Mouse (Mus musculus): ENCODE data around the gene Olfr68. TPM values are rescaled to one million over a fixed set of nuclear protein-coding genes. Genes with fewer than 3 reads are reported as not detected.

Gene Olfr68
- polyA plus RNA-seq, 2 experiments = 0.02 TPM; not detected in 1

DNA sequence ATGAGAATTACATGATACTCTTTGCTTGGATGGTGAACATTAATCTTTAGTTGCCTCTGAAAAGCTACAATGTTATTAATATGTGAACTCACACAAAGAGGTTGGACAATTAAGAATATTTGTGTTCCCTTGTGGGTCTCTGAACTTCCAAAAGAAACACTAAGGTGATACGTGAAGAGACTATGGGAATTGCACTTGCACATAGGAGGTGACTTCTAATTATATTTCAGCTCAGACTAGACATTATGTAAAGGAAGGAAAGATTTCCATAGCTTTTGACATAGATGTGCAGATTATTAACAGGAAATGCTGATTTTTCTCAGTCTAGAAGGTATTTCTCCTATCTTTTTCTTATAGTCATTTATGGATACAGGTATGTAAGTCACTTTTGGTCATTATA, 49.4 kb downstream of the Olfr68 start, which contains the start of gene Olfr628:
Gene Olfr628, plus strand, starts transcription at position 301 of the 400 bp plus-strand sequence.
- no peak within 1 kb of the TSS for H3K27ac ChIP-seq
- no peaks in the 10 kb centered on the region for H3K36me3 ChIP-seq (replicated peaks; ENCODE audit: control insufficient read depth, insufficient read depth, low read depth)
- ATAC-seq (ENCODE audit: insufficient read depth) = no peak
- WGBS (ENCODE audit: insufficient replicate concordance) = 60% methylated on average over 1 of the region's 1 CpGs
- no peak within 1 kb of the TSS for H3K9ac ChIP-seq (replicated peaks)
- TF ChIP-seq CTCF (IDR thresholded peaks at IDR 0.05; ENCODE audit: low read depth) (no peak), EP300 (IDR thresholded peaks at IDR 0.05; ENCODE audit: low read depth) (no peak)
- H3K4me2 ChIP-seq (ENCODE audit: low read depth) = no peak within 1 kb of the TSS
- no peak within 1 kb of the TSS for H3K4me3 ChIP-seq (ENCODE audit: insufficient read depth in 1 of 2, low read depth in 2 of 2, low read length in 2 of 2)
- no peaks in the 10 kb centered on the region for H3K27me3 ChIP-seq (ENCODE audit: control insufficient read depth, insufficient read depth, low read length)
- no peak for DNase-seq (ENCODE audit: low read depth in 3 of 3, low spot score in 3 of 3)
- no peaks in the 10 kb centered on the region for H3K4me1 ChIP-seq (replicated peaks; ENCODE audit: control insufficient read depth in 2 of 2, insufficient read depth in 2 of 2, low read length in 1 of 2)
- H3K9me3 ChIP-seq (ENCODE audit: control insufficient read depth, low read length) = no peaks in the 10 kb centered on the region

Other genes with a start within 250 kb of the Olfr68 start
Only the 30 nearest of the 33 such genes appear.
- not detected in 2 replicates for gene Olfr613, start 231.6 kb downstream of the Olfr68 start, polyA plus RNA-seq (2012; rRNA removed)
- gene Olfr613, start 231.6 kb downstream of the Olfr68 start, polyA plus RNA-seq (2014; fragmentation: Nextera tagmentation; extraction: Ambion mirVana) = not detected in 2 replicates
- not detected in 2 replicates for gene Olfr615, start 223.6 kb downstream of the Olfr68 start, polyA plus RNA-seq (2012; rRNA removed)
- not detected in 2 replicates for gene Olfr615, start 223.6 kb downstream of the Olfr68 start, polyA plus RNA-seq (2014; fragmentation: Nextera tagmentation; extraction: Ambion mirVana)
- gene Olfr616, start 210.6 kb downstream of the Olfr68 start, polyA plus RNA-seq (2012; rRNA removed) = not detected in 2 replicates
- not detected in 2 replicates for gene Olfr616, start 210.6 kb downstream of the Olfr68 start, polyA plus RNA-seq (2014; fragmentation: Nextera tagmentation; extraction: Ambion mirVana)
- gene Olfr617, start 206.6 kb downstream of the Olfr68 start, polyA plus RNA-seq (2012; rRNA removed) = not detected in 2 replicates
- gene Olfr617, start 206.6 kb downstream of the Olfr68 start, polyA plus RNA-seq (2014; fragmentation: Nextera tagmentation; extraction: Ambion mirVana) = not detected in 2 replicates
- not detected in 2 replicates for gene Olfr618, start 189.6 kb downstream of the Olfr68 start, polyA plus RNA-seq (2012; rRNA removed)
- not detected in 2 replicates for gene Olfr618, start 189.6 kb downstream of the Olfr68 start, polyA plus RNA-seq (2014; fragmentation: Nextera tagmentation; extraction: Ambion mirVana)
- gene Olfr619, start 179.1 kb downstream of the Olfr68 start, polyA plus RNA-seq (2012; rRNA removed) = not detected in 2 replicates
- not detected in 2 replicates for gene Olfr619, start 179.1 kb downstream of the Olfr68 start, polyA plus RNA-seq (2014; fragmentation: Nextera tagmentation; extraction: Ambion mirVana)
- gene Olfr620, start 167.2 kb downstream of the Olfr68 start, polyA plus RNA-seq (2012; rRNA removed) = not detected in 2 replicates
- gene Olfr620, start 167.2 kb downstream of the Olfr68 start, polyA plus RNA-seq (2014; fragmentation: Nextera tagmentation; extraction: Ambion mirVana) = not detected in 2 replicates
- not detected in 2 replicates for gene Olfr622, start 137.0 kb downstream of the Olfr68 start, polyA plus RNA-seq (2012; rRNA removed)
- gene Olfr622, start 137.0 kb downstream of the Olfr68 start, polyA plus RNA-seq (2014; fragmentation: Nextera tagmentation; extraction: Ambion mirVana) = not detected in 2 replicates
- gene Olfr623, start 116.0 kb downstream of the Olfr68 start, polyA plus RNA-seq (2012; rRNA removed) = not detected in 2 replicates
- not detected in 2 replicates for gene Olfr623, start 116.0 kb downstream of the Olfr68 start, polyA plus RNA-seq (2014; fragmentation: Nextera tagmentation; extraction: Ambion mirVana)
- gene Olfr624, start 108.5 kb downstream of the Olfr68 start, polyA plus RNA-seq (2012; rRNA removed) = 0.01 TPM in 2 replicates
- not detected in 2 replicates for gene Olfr624, start 108.5 kb downstream of the Olfr68 start, polyA plus RNA-seq (2014; fragmentation: Nextera tagmentation; extraction: Ambion mirVana)
- gene Olfr625-ps1, start 97.0 kb downstream of the Olfr68 start, polyA plus RNA-seq (2012; rRNA removed) = not detected in 2 replicates
- not detected in 2 replicates for gene Olfr625-ps1, start 97.0 kb downstream of the Olfr68 start, polyA plus RNA-seq (2014; fragmentation: Nextera tagmentation; extraction: Ambion mirVana)
- gene Olfr243, start 65.0 kb downstream of the Olfr68 start, polyA plus RNA-seq (2012; rRNA removed) = not detected in 2 replicates
- not detected in 2 replicates for gene Olfr243, start 65.0 kb downstream of the Olfr68 start, polyA plus RNA-seq (2014; fragmentation: Nextera tagmentation; extraction: Ambion mirVana)
- gene Olfr628, start 49.3 kb downstream of the Olfr68 start, polyA plus RNA-seq (2012; rRNA removed) = not detected in 2 replicates
- not detected in 2 replicates for gene Olfr628, start 49.3 kb downstream of the Olfr68 start, polyA plus RNA-seq (2014; fragmentation: Nextera tagmentation; extraction: Ambion mirVana)
- 0.08 TPM in 1 of 2 replicates, not detected in the other for gene Olfr629, start 34.8 kb downstream of the Olfr68 start, polyA plus RNA-seq (2012; rRNA removed)
- gene Olfr629, start 34.8 kb downstream of the Olfr68 start, polyA plus RNA-seq (2014; fragmentation: Nextera tagmentation; extraction: Ambion mirVana) = 0.18 and 0.22 TPM in 2 replicates
- gene Olfr630, start 22.4 kb downstream of the Olfr68 start, polyA plus RNA-seq (2012; rRNA removed) = 0.03 TPM in 2 replicates
- gene Olfr630, start 22.4 kb downstream of the Olfr68 start, polyA plus RNA-seq (2014; fragmentation: Nextera tagmentation; extraction: Ambion mirVana) = not detected in 2 replicates
- gene Olfr69, start 8.1 kb downstream of the Olfr68 start, polyA plus RNA-seq (2012; rRNA removed) = 0.01 TPM in 1 of 2 replicates, not detected in the other
- not detected in 2 replicates for gene Olfr69, start 8.1 kb downstream of the Olfr68 start, polyA plus RNA-seq (2014; fragmentation: Nextera tagmentation; extraction: Ambion mirVana)
- gene Olfr67, start 12.1 kb upstream of the Olfr68 start, polyA plus RNA-seq (2012; rRNA removed) = 0.02 TPM in 1 of 2 replicates, not detected in the other
- gene Olfr67, start 12.1 kb upstream of the Olfr68 start, polyA plus RNA-seq (2014; fragmentation: Nextera tagmentation; extraction: Ambion mirVana) = not detected in 2 replicates
- 57,913 and 74,220 TPM in 2 replicates for gene Hbb-bt, start 34.3 kb upstream of the Olfr68 start, polyA plus RNA-seq (2012; rRNA removed)
- 62,702 and 66,320 TPM in 2 replicates for gene Hbb-bt, start 34.3 kb upstream of the Olfr68 start, polyA plus RNA-seq (2014; fragmentation: Nextera tagmentation; extraction: Ambion mirVana)
- 195,474 and 209,901 TPM in 2 replicates for gene Hbb-bs, start 48.4 kb upstream of the Olfr68 start, polyA plus RNA-seq (2012; rRNA removed)
- 126,713 and 131,477 TPM in 2 replicates for gene Hbb-bs, start 48.4 kb upstream of the Olfr68 start, polyA plus RNA-seq (2014; fragmentation: Nextera tagmentation; extraction: Ambion mirVana)
- 0.19 and 0.36 TPM in 2 replicates for gene Hbb-bh2, start 60.8 kb upstream of the Olfr68 start, polyA plus RNA-seq (2012; rRNA removed)
- gene Hbb-bh2, start 60.8 kb upstream of the Olfr68 start, polyA plus RNA-seq (2014; fragmentation: Nextera tagmentation; extraction: Ambion mirVana) = not detected in 2 replicates
- gene Hbb-bh1, start 63.5 kb upstream of the Olfr68 start, polyA plus RNA-seq (2012; rRNA removed) = 94.8 and 146 TPM in 2 replicates
- 155 and 211 TPM in 2 replicates for gene Hbb-bh1, start 63.5 kb upstream of the Olfr68 start, polyA plus RNA-seq (2014; fragmentation: Nextera tagmentation; extraction: Ambion mirVana)
- gene Hbb-y, start 73.5 kb upstream of the Olfr68 start, polyA plus RNA-seq (2012; rRNA removed) = 361 and 394 TPM in 2 replicates
- gene Hbb-y, start 73.5 kb upstream of the Olfr68 start, polyA plus RNA-seq (2014; fragmentation: Nextera tagmentation; extraction: Ambion mirVana) = 543 and 665 TPM in 2 replicates
- gene Olfr66, start 106.6 kb upstream of the Olfr68 start, polyA plus RNA-seq (2012; rRNA removed) = 0.03 TPM in 1 of 2 replicates, not detected in the other
- not detected in 2 replicates for gene Olfr66, start 106.6 kb upstream of the Olfr68 start, polyA plus RNA-seq (2014; fragmentation: Nextera tagmentation; extraction: Ambion mirVana)
- gene Olfr64, start 114.8 kb upstream of the Olfr68 start, polyA plus RNA-seq (2012; rRNA removed) = under 0.01 TPM in 1 of 2 replicates, not detected in the other
- gene Olfr64, start 114.8 kb upstream of the Olfr68 start, polyA plus RNA-seq (2014; fragmentation: Nextera tagmentation; extraction: Ambion mirVana) = not detected in 2 replicates
- not detected in 2 replicates for gene Olfr65, start 123.8 kb upstream of the Olfr68 start, polyA plus RNA-seq (2012; rRNA removed)
- not detected in 2 replicates for gene Olfr65, start 123.8 kb upstream of the Olfr68 start, polyA plus RNA-seq (2014; fragmentation: Nextera tagmentation; extraction: Ambion mirVana)
- 0.84 and 0.95 TPM in 2 replicates for gene Olfr631, start 149.1 kb upstream of the Olfr68 start, polyA plus RNA-seq (2012; rRNA removed)
- 0.19 and 0.24 TPM in 2 replicates for gene Olfr631, start 149.1 kb upstream of the Olfr68 start, polyA plus RNA-seq (2014; fragmentation: Nextera tagmentation; extraction: Ambion mirVana)
- 1.9 and 2.2 TPM in 2 replicates for gene Olfr632, start 154.6 kb upstream of the Olfr68 start, polyA plus RNA-seq (2012; rRNA removed)
- 0.52 and 0.69 TPM in 2 replicates for gene Olfr632, start 154.6 kb upstream of the Olfr68 start, polyA plus RNA-seq (2014; fragmentation: Nextera tagmentation; extraction: Ambion mirVana)
- gene Olfr633, start 164.7 kb upstream of the Olfr68 start, polyA plus RNA-seq (2012; rRNA removed) = 0.04 and 0.06 TPM in 2 replicates
- not detected in 2 replicates for gene Olfr633, start 164.7 kb upstream of the Olfr68 start, polyA plus RNA-seq (2014; fragmentation: Nextera tagmentation; extraction: Ambion mirVana)
- gene Olfr635, start 191.5 kb upstream of the Olfr68 start, polyA plus RNA-seq (2012; rRNA removed) = 0.02 and 0.03 TPM in 2 replicates
- gene Olfr635, start 191.5 kb upstream of the Olfr68 start, polyA plus RNA-seq (2014; fragmentation: Nextera tagmentation; extraction: Ambion mirVana) = not detected in 2 replicates
- 0.06 and 0.18 TPM in 2 replicates for gene Olfr638, start 219.0 kb upstream of the Olfr68 start, polyA plus RNA-seq (2012; rRNA removed)
- gene Olfr638, start 219.0 kb upstream of the Olfr68 start, polyA plus RNA-seq (2014; fragmentation: Nextera tagmentation; extraction: Ambion mirVana) = not detected in 2 replicates